Mouse (Mus musculus): Measurements from ENCODE around the gene Eef1a2. TPM values are rescaled to one million over a fixed set of nuclear protein-coding genes. Genes with fewer than 3 reads are reported as not detected.

Eef1a2 gene
- not detected in 2 replicates for polyA plus RNA-seq (2015; fragmentation: Nextera tagmentation; extraction: Ambion mirVana)

DNA sequence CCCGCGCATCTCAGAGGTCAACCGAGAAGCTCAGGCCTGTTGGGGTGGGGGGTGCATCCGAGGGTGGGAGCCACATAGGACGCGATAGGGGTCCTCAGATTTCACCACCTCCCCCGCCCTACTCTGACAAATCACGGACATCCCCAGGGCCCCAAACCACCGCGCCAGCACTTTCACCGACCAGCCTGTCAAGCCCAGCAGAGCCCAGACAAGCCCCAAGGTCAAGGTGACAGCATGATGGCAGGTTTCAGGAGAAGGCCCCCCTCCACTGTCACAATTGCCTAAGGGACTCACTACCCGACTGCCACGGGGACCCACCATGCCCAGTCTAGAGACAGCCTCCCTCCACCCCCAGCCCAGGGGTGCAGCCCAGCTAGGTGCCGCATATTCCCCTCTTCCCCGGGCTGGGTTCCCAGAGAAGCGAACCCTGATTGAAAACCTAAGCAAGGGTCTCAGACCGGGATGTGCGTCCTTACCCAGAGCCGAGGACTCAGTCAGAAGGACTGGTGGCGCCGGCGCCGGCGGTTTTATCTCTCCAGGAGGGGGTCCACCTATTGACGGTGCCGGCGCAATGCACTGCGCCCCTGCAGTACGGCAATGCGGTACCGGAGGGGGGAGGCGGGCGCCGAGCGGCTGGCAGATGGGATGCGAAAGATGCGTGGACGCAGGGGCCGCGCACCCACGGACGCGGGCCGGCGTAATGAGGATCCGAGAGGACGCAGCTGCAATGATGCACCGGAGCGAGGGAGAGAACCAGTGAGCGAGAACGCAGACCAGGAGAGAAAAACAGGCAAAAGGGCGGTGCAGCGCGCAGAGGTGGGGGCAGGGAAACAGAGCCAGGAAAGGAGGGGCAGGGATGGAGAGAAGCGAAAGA, at the start of gene Eef1a2:
Eef1a2 (minus strand) TSS at position 767 of the 874 bp plus-strand sequence.

GRCm38 (mm10) chr2:181202422-181202821, 45.6 kb upstream of the Eef1a2 start, which contains the start of gene Ptk6:
Gene Ptk6 (minus strand): TSS chr2:181202789.

DNA sequence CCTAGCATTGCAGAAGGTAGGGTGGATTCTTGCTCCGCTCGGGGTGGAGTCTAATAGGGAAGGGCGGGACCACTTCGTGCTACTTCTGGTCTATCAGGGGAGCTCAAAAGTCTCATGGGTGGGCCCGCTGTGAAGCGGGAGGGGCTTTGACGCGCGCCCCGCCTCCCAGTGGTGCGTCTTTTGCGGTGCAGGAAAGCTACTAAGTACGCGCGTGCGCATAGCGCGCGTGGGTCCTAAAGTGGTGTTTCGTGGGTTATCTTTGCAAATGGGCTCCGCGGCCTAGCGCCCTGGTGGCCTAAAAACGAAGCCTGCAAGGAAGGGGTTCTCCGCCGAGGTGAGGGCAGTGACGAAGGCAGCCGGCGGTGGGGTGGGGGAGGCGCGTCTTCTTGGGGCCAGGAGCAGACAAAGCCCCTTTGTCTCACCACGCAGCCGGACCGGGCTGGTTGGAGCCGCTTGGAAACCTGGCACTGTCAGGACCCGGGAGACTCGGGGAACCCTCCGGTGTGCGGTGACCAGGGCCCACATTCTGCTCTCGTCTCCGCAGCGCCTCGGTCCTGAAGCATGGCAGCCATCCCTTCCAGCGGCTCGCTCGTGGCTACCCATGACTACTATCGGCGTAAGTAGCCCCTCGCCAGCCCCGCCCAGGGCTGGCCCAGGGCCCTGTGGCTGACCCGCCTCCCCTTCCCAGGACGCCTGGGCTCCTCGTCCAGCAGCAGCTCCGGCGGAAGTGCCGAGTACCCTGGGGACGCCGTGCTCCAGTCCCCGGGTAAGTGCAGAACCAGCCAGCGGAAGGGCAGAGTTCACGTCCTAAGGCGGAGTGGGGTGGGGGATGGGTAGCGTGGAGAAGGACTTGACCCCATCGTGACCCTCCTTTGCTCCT, 30.5 kb upstream of the Eef1a2 start, which contains the start of gene Ppdpf:
Ppdpf (plus strand) TSS at position 127 of the 880 bp plus-strand sequence.

DNA sequence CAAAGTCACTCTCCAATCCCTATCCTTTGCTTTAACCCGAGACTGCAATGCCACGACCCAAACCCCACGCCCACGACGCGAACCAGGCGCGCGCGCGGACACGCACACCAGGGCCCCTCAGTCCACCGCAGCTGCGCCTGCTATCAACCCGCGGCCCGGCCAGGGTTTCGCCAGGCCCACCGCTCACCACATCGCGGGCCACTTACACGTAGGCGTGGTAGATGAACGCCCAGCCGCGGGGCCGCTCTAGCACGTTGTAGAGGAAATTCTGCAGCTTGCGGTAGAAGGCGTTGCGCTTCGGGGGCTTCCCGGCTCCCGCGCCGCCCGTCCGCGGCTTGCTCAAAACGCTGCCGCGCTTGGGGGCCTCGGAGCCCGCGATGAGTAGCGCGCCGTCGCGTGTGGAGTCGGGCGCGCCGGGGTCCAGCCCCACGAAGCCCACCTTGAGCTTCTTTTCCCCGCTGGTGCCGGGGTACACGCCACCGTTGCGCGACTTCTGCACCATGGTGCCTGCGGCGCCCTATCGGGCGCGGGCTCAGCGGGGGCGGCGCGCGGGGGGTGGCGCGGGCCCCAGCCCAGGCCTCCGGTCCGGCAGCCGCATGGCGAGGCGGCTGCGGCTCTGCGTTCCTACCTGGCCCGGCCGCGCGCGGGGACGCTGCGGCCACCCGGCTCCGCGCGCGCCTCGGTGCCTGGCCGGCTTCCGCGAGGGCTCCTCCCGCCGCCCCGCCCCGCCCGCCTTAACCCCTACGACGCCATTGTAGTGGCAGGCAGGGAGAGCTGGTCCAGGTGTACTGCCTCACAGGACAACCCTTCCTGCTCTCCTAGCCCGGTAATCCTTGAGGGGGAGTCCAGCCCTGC, 22.0 kb downstream of the Eef1a2 start, which contains the start of gene Kcnq2:
Kcnq2 (minus strand) TSS at position 710 of the 855 bp plus-strand sequence.

Other genes with a start within 250 kb of the Eef1a2 start
- gene Ythdf1, start 236.1 kb downstream of the Eef1a2 start, polyA plus RNA-seq (2015; fragmentation: Nextera tagmentation; extraction: Ambion mirVana) = 29.7 and 31.2 TPM in 2 replicates
- gene Birc7, start 228.0 kb downstream of the Eef1a2 start, polyA plus RNA-seq (2015; fragmentation: Nextera tagmentation; extraction: Ambion mirVana) = 0.07 TPM in 1 of 2 replicates, not detected in the other
- 12.8 and 21.1 TPM in 2 replicates for gene Nkain4, start 202.3 kb downstream of the Eef1a2 start, polyA plus RNA-seq (2015; fragmentation: Nextera tagmentation; extraction: Ambion mirVana)
- 33.4 and 41.2 TPM in 2 replicates for gene Arfgap1, start 189.8 kb downstream of the Eef1a2 start, polyA plus RNA-seq (2015; fragmentation: Nextera tagmentation; extraction: Ambion mirVana)
- 0.02 and 0.23 TPM in 2 replicates for gene Col20a1, start 170.5 kb downstream of the Eef1a2 start, polyA plus RNA-seq (2015; fragmentation: Nextera tagmentation; extraction: Ambion mirVana)
- gene Chrna4, start 113.5 kb downstream of the Eef1a2 start, polyA plus RNA-seq (2015; fragmentation: Nextera tagmentation; extraction: Ambion mirVana) = 0.08 TPM in 1 of 2 replicates, not detected in the other
- 0.16 and 0.26 TPM in 2 replicates for gene Kcnq2, start 21.7 kb downstream of the Eef1a2 start, polyA plus RNA-seq (2015; fragmentation: Nextera tagmentation; extraction: Ambion mirVana)
- gene Ppdpf, start 30.2 kb upstream of the Eef1a2 start, polyA plus RNA-seq (2015; fragmentation: Nextera tagmentation; extraction: Ambion mirVana) = 102 and 117 TPM in 2 replicates
- gene Ptk6, start 45.8 kb upstream of the Eef1a2 start, polyA plus RNA-seq (2015; fragmentation: Nextera tagmentation; extraction: Ambion mirVana) = not detected in 2 replicates
- gene Srms, start 56.2 kb upstream of the Eef1a2 start, polyA plus RNA-seq (2015; fragmentation: Nextera tagmentation; extraction: Ambion mirVana) = 0.19 and 0.25 TPM in 2 replicates
- gene Fndc11, start 63.0 kb upstream of the Eef1a2 start, polyA plus RNA-seq (2015; fragmentation: Nextera tagmentation; extraction: Ambion mirVana) = 0.17 and 0.25 TPM in 2 replicates
- 2.2 and 2.5 TPM in 2 replicates for gene Helz2, start 85.0 kb upstream of the Eef1a2 start, polyA plus RNA-seq (2015; fragmentation: Nextera tagmentation; extraction: Ambion mirVana)
- 9.0 and 10.2 TPM in 2 replicates for gene Gmeb2, start 131.0 kb upstream of the Eef1a2 start, polyA plus RNA-seq (2015; fragmentation: Nextera tagmentation; extraction: Ambion mirVana)
- 0.11 TPM in 1 of 2 replicates, not detected in the other for gene Stmn3, start 157.5 kb upstream of the Eef1a2 start, polyA plus RNA-seq (2015; fragmentation: Nextera tagmentation; extraction: Ambion mirVana)
- 23.6 and 26.4 TPM in 2 replicates for gene Rtel1, start 162.7 kb upstream of the Eef1a2 start, polyA plus RNA-seq (2015; fragmentation: Nextera tagmentation; extraction: Ambion mirVana)
- gene Zgpat, start 207.9 kb upstream of the Eef1a2 start, polyA plus RNA-seq (2015; fragmentation: Nextera tagmentation; extraction: Ambion mirVana) = 14.8 and 15.3 TPM in 2 replicates
- gene Arfrp1, start 208.4 kb upstream of the Eef1a2 start, polyA plus RNA-seq (2015; fragmentation: Nextera tagmentation; extraction: Ambion mirVana) = 28.7 and 34.8 TPM in 2 replicates
- gene Lime1, start 223.1 kb upstream of the Eef1a2 start, polyA plus RNA-seq (2015; fragmentation: Nextera tagmentation; extraction: Ambion mirVana) = 9.8 and 12.2 TPM in 2 replicates